Mouse (Mus musculus) lung, postnatal 10 days (tissue): ENCODE measurements around the gene Pcdh7.

ENCODE experiments used
- DNase-seq: peaks from one replicate; pipeline ENCODE4 v3.0.0; 2021

The Pcdh7 gene

GRCm38 (mm10) chr5:57803108-57803507 lies 85.3 kb downstream of the Pcdh7 start:
- no peak for DNase-seq

- DNase-seq: no peak
Measured at GRCm38 (mm10) chr5:57803890-57804289, 86.1 kb downstream of the Pcdh7 start.

DNA sequence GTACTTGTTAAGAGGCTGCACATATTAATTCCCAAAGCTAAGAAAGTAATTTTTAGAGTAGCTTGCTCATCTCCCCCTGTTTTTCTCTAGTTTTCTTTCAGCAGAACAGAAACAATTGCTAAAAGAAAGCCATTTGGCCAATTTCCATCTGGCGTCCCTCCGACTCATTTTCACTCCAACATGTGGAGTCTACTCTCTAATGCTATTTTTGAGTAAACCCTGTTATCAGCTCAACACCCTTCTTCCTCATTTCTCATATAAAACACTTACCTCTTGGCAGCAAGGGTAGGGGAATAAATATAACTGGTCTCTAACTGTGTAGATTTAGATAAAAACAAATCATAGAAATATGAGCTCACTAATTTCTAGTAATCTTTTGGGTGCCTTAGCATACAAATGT lies 89.6 kb downstream of the Pcdh7 start:
- peak; percentile 1 for DNase-seq

- DNase-seq: no peak
Measured at GRCm38 (mm10) chr5:57810641-57811040, 92.9 kb downstream of the Pcdh7 start.

DNA sequence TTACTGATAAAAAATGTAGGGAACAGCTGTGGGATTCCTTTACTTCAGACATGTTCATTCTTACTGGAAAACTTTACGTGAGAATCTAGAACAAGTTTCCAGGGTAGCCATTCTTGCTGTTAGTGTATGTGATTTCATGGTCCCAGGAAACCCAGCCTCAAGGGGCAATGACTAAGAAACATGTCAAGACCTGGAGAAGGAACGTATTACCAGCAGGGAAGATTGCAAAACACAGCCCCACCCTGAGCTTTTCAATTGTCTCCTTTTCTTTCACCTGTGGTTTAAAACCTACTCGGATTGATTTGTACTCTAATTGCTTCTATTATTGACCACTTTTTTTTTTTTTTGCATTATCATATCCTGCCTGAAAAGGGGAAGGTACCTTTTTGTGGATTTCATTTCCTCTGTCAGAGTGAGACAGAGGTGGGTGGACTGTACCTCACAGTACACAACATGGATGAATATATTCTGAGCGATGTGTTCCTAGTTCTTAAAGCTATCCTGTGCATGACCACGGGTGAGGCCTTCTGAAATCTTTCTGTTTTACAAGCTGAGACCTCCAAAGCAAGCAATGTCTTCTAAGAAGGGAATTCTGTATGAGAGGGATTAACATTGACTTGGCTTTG lies 98.3 kb downstream of the Pcdh7 start:
- no peak for DNase-seq

DNA sequence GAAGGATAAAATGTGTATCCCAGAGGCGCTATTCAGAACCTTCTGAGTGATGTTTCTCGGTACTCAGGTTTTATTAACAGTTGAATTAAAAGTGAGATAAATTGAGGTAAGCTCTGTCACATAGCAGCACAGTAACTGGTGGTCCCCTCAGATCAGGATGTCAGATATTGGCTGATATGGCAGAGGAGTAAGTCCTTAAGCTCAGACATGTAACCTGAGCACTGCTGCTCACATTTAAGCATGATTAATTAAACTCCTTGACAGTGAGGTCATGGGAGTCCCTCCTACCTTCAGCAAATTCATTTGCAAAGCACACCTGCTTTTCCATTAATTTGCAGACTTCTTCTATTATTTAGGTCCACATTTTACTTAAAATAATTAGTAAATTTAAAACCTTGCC lies 102.0 kb downstream of the Pcdh7 start:
- DNase-seq: no peak

- no peak for DNase-seq
Measured at GRCm38 (mm10) chr5:57821099-57821498, 103.3 kb downstream of the Pcdh7 start.

- DNase-seq: no peak
Measured at GRCm38 (mm10) chr5:57828437-57828836, 110.7 kb downstream of the Pcdh7 start.

DNA sequence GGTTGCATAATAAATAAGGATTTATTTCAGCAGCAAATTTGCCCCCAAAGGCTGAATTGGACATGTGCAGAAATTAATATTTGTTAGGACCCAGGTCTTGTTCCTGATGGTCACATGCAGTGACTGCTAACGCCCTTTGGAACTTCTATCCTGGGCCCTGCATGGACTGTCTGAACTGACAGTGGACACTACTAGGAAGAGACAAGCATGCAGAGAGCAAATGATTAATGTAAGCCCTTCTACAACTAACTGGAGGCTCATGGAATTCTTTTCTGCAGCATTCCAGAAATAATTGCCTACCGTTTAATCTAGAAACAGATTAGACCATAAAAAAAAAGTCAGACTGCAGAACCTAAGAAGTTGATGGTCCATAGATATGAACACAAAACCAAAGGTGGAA lies 119.4 kb downstream of the Pcdh7 start:
- no peak for DNase-seq

- no peak for DNase-seq
Measured at GRCm38 (mm10) chr5:57841357-57842119, 123.8 kb downstream of the Pcdh7 start.

DNA sequence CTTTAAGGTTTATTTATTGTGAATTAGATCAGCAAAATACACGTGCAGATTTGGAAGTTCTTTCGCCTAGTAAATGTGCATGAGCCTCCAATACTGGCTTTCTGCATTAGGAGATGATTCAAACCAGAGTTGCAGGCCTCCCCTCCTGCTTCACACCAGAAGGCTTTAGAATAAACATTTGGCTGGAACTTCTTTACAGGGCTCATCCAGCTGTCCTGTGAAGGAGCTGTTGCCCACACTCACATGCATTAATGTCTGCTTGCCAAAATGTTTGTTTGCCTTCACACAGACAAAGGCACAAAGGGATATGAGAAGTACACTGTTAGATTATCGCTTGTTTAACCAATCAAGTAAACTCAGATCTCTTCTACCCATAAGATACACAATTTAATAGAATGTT lies 129.7 kb downstream of the Pcdh7 start:
- no peak for DNase-seq

DNA sequence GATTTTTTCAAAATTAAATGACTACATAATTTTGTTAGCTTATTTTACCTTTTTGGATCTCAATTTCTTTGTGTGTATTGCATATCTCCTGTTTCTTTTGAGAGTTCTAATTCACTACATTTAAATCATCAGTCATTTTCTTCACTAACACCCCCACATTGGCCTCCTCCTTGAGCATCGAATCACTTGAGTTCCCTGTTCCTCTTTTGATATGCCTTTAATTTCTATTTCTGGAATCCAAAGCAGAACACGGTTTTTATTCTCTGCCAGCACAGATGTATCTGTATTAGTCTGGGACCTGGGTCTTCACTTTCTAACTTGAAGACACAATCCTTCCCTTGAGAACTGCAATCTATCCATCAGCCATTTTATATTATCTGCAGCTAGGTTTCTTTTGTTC lies 132.3 kb downstream of the Pcdh7 start:
- no peak for DNase-seq

DNA sequence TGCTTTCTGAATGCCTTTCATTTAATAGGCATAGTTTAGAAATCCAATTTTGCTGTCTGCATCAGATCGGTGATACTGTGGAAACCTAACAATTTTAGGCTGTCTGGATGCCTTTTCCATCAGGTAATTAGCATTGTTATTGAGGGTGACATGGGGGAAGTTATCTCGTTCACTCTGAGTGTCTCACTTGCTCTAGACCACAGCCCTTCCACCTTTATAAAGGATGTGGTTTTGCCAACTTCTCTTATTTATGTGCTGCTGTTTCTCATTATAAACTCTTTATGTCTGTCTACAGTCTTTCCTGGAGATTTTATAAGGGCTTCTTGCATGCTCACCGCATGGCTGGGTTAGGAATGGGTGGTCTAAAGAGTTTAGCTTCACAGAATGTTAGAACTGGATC lies 139.5 kb downstream of the Pcdh7 start:
- no peak for DNase-seq

DNA sequence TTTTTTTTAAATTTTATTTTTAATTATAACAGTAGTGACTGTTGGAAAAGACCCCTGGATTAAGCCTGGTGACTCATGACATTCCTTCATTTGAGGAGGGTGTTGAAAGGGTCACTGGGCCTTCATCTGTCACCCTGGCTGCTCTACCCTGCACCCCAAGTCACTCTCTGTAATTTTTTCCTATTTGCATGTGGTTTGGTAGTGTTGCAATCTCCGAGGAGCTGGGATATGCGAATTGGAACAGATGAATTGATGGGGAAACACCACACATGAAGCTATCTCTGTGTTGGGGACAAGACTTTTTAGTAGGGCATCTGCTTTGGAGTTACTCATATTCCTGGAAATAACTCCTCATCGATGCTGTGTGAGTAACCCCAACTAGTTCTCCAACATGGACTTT lies 146.5 kb downstream of the Pcdh7 start:
- DNase-seq: no peak

GRCm38 (mm10) chr5:57865256-57865655 lies 147.5 kb downstream of the Pcdh7 start:
- no peak for DNase-seq

DNA sequence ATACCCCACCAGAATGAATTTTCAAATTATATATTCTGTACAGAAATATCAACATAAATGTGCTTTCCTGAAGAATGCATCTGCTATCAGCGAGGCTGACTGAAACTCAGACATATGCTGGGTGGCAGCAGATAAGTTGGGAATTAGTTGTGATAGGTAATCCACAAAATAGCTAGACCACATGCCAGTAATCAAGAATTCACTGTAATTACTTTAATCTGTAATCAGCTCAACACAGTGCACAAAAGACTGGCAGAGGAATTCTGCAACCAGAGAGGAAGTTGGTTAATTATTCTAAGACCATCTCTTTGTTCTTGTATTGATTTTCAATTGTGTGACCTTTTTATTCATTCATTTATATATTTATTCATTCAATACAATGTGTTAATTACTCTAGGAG lies 148.3 kb downstream of the Pcdh7 start:
- DNase-seq: no peak

DNA sequence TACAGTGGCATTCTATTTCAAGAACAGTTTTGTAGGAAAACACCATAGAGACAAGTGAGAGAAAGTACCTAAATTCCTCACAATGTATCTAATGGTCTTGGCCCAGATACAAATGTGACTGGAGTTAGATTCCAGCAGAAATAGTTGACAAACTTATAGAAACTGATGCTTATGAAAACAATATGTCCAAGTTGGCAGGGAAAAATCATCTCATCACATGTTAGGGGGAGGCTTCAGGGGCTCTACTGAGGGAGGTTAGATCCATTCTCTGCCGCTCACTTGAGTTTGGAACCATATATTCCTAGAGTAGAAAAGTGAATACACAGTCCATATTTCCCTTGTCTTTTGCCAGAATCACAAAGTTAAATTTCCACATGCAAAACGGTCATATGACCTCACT lies 150.1 kb downstream of the Pcdh7 start:
- DNase-seq: no peak

- peak; percentile 6 for DNase-seq
Measured at GRCm38 (mm10) chr5:57868702-57869101, 150.9 kb downstream of the Pcdh7 start.

- no peak for DNase-seq
Measured at GRCm38 (mm10) chr5:57870727-57871126, 153.0 kb downstream of the Pcdh7 start.

- DNase-seq: no peak
Measured at GRCm38 (mm10) chr5:57884982-57885381, 167.2 kb downstream of the Pcdh7 start.

GRCm38 (mm10) chr5:57899018-57899614 lies 181.3 kb downstream of the Pcdh7 start:
- DNase-seq: peak; percentile 14

DNA sequence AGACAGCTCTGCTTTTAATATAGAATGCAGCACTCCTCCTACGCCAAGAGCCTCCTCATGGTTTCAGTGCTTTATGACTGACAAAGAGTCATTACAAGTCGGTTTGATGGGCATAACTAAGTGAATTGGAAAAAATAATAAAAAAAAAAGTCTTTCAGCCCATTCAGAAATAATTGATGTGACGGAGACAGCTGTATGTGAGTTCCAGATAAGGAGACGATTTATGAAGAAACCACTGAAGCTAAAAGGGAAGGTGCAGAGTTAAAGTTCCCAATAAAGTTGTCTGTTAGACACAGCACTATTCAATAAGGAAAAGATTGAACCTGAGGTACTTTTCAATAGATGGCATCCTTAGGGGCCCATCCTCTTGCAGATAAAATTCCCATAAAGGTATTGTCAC lies 189.5 kb downstream of the Pcdh7 start:
- no peak for DNase-seq

DNA sequence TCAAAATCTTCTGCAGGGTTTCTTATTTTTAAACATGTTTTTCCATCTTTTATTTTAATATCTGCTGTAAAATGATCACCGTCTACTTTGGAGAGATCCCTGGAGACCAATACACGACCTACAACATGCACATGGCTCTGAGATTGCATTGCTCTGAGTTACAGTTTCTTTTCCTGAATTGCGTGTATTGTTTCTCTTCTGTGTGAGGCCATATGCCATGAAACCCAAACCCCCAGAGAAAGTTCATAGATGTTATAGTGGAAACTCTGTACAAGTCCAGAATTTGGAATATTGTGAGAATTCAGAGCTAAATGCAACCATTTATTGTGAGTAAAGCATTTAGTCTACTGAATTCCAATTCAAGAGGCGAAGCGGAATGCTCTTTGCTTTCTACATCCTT lies 203.4 kb downstream of the Pcdh7 start:
- DNase-seq: no peak

DNA sequence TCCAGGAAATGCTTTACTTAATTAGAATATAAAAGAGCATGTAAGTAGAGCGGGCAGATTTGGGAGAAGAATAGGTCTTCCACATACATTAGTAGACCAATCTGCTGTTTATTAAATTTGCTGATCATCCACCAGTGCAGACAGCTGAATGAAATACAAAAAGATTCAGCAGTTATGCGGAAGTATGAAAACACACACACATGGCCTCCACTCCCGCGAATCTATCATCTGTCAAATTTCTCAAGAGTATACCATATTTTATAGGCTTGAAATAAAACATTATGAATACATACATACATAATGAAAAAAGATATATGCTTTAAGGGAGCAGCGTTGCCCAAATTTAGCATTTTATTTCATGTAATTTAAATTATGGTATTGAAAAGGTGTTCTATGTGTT lies 213.6 kb downstream of the Pcdh7 start:
- no peak for DNase-seq
